Mouse (Mus musculus) liver, adult 2 months (tissue): Measurements from ENCODE around the gene Prima1.

Experiments used
- CTCF ChIP-seq: fragments of 200-500 bp; IDR thresholded peaks from 2 replicates; pipeline ENCODE4 v1.5.1; 2011; ENCODE audit warnings: low read depth, low read length, control low read depth
- POLR2A ChIP-seq: fragments of 200-500 bp; IDR thresholded peaks from 2 replicates; pipeline ENCODE4 v1.6.1; 2011; ENCODE audit warnings: low read length, control low read depth; ENCODE audit not compliant: insufficient read depth; ENCODE audit errors: extremely low read depth

GRCm38 (mm10) chr12:103226121-103226520 lies 15.8 kb downstream of the Prima1 start:
- TF ChIP-seq POLR2A (no peak), CTCF (no peak)
